Mouse (Mus musculus): ENCODE measurements at regions not wholly inside any gene's neighbourhood (a gene's known extent, or its start where the extent isn't known, plus 50 kb on each side); places are given as distances from the start of the nearest gene placed in this dataset.

DNA sequence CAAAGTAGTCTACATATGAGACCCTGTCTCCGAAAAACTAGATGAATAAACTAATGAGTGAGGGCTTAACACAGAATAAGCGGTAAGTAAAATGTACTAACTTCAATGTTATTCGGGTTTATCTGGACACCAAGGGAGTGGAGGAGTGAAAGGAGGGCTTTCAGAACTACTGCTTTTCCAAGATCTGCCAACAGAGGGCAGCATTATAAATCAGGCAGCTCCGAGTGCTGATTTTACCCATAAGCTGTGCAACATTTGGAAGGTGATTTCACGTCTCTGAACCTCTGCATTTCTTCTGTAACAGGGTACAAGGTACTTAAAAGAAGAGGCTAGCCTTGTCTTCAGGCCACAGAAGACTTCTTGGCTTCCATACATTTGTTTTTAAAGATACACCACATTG, 74.2 kb downstream of the Foxi3 start:
- no peak for TF ChIP-seq TAL1 (IDR thresholded peaks at IDR 0.05; ENCODE audit: low read length)
- no peak for TF ChIP-seq GATA1 (IDR thresholded peaks at IDR 0.05; ENCODE audit: low read length)

Data from erythroblast, embryonic 14.5 days (primary cell).